Mouse (Mus musculus) heart, postnatal 0 days (tissue): ENCODE data around the gene P4hb.
"Not testable (repeated sequence)": the region's sequence is repeated elsewhere in the genome, so short reads cannot be mapped to it uniquely, and the experiment has no call there.

Source experiments
- CTCF ChIP-seq: IDR thresholded peaks from 2 replicates; pipeline ENCODE4 v1.5.1; 2016; ENCODE audit warnings: antibody characterized with exemption, control low read depth, low read depth
- EP300 ChIP-seq: IDR thresholded peaks from 2 replicates; pipeline ENCODE4 v1.6.1; 2016; ENCODE audit warnings: antibody characterized with exemption, low read depth

- not testable (repeated sequence) for TF ChIP-seq CTCF, EP300
These were observed 58.8 kb downstream of the P4hb start for GRCm38 (mm10) chr11:120514262-120514661.
